Mouse (Mus musculus) kidney, embryonic 14.5 days (tissue): ENCODE results near the gene Coa6. TPM values are rescaled to one million over a fixed set of nuclear protein-coding genes. Genes with fewer than 3 reads are reported as not detected.

ENCODE experiments used
- polyA plus RNA-seq: library from polyadenylated mRNA; unstranded; fragments of >200 nt; fragmentation: Nextera tagmentation; extraction: Ambion mirVana; gene quantifications from 2 replicates; pipeline ENCODE4 v1.2.1, GENCODE M21; 2014

Gene Coa6
- polyA plus RNA-seq, 1 experiment from 2014 or later = 57.7 TPM

Other genes with a start within 250 kb of the Coa6 start
- 0.30 and 0.83 TPM in 2 replicates for gene Slc35f3, start 124.0 kb upstream of the Coa6 start, polyA plus RNA-seq
- 3.3 and 6.3 TPM in 2 replicates for gene Tarbp1, start 52.5 kb downstream of the Coa6 start, polyA plus RNA-seq
- 11.6 and 14.6 TPM in 2 replicates for gene Irf2bp2, start 171.5 kb downstream of the Coa6 start, polyA plus RNA-seq